Mouse (Mus musculus) testis, adult 2 months (tissue): Measurements from ENCODE around the gene Kifap3. TPM values are rescaled to one million over a fixed set of nuclear protein-coding genes. Genes with fewer than 3 reads are reported as not detected.
"Not testable (repeated sequence)": the region's sequence is repeated elsewhere in the genome, so short reads cannot be mapped to it uniquely, and the experiment has no call there.

Source experiments
- H3K27ac ChIP-seq: fragments of 200-500 bp; 2 replicates; pipeline ENCODE4 v1.5.1; 2012; ENCODE audit warnings: low read depth, low read length; ENCODE audit not compliant: control insufficient read depth, insufficient read depth
- H3K27me3 ChIP-seq: fragments of 200-500 bp; 2 replicates; pipeline ENCODE4 v1.6.1; 2012; ENCODE audit warnings: mild to moderate bottlenecking, low read length, moderate library complexity; ENCODE audit not compliant: control insufficient read depth, insufficient read depth
- H3K36me3 ChIP-seq: fragments of 200-500 bp; 2 replicates; pipeline ENCODE4 v1.6.1; 2012; ENCODE audit warnings: mild to moderate bottlenecking, low read length; ENCODE audit not compliant: control insufficient read depth, insufficient read depth
- H3K4me1 ChIP-seq: fragments of 200-500 bp; 2 replicates; pipeline ENCODE4 v1.6.1; 2012; ENCODE audit warnings: low read length; ENCODE audit not compliant: control insufficient read depth, insufficient read depth
- H3K4me3 ChIP-seq: fragments of 200-500 bp; 2 replicates; pipeline ENCODE4 v1.5.1; 2012; ENCODE audit warnings: low read depth, mild to moderate bottlenecking, low read length, moderate library complexity, mixed read lengths; ENCODE audit not compliant: control insufficient read depth
- CTCF ChIP-seq: fragments of 200-500 bp; IDR thresholded peaks from 2 replicates; pipeline ENCODE4 v1.5.1; 2012; ENCODE audit warnings: low read depth, mild to moderate bottlenecking, inconsistent platforms, low read length, moderate library complexity; ENCODE audit not compliant: control insufficient read depth, insufficient read depth, insufficient replicate concordance
- POLR2A ChIP-seq: fragments of 200-500 bp; IDR thresholded peaks from 2 replicates; pipeline ENCODE4 v1.6.1; 2012; ENCODE audit warnings: low read depth, mild to moderate bottlenecking, inconsistent platforms, low read length, moderate library complexity; ENCODE audit not compliant: control insufficient read depth
- polyA plus RNA-seq: library from polyadenylated mRNA; depleted of rRNA; stranded (reverse); fragments of >200 nt; gene quantifications from 2 replicates; pipeline ENCODE4 v1.2.3, GENCODE M21; 2012; rRNA removed

Gene Kifap3
- 53.3 and 62.6 TPM in 2 replicates for polyA plus RNA-seq

DNA sequence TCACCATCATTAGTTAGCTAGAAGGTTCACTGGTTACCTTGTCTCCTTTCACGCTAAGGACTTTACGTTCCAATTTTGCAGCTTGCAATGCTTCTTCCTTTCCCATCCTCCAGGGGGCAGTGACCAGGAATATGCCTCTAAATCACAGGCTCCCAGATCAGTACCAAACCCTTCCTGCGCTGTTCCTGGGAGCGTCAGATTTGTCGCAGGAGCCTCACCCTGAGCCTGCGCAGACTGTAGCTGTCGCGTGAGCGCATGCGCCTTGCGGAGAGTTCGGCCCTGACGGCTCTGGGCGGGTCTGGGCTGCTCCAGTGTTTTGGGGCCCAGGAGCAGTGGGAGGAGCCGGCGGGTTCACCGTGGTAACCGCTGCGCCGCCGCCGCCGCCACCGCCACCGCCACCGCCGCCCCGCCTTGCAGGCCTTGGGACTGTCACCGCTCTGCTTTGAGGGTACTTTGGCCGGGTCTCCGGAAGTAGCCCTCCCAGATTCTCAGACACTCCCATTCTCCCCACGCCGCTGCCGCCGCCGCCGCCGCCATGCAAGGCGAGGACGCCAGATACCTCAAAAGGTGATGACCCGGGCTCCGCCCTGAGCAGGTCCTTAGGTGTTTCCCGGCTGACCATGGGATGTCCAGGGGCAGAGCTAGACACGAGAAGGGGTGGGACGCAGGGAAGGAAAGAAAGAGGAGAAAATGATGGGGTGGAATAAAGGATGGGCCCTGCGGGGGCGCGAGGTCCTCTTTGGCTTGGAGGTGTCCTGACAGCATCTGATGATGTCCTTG is at the start of gene Kifap3:
Kifap3 (plus strand) TSS at position 248 of the 780 bp plus-strand sequence.
- 0 out of 2 replicates have a peak, but pooled peaks cover 2% of the 10 kb centered on the region for H3K4me1 ChIP-seq
- H3K27me3 ChIP-seq, result no peaks in the 10 kb centered on the region
- H3K4me3 ChIP-seq, result peak within 1 kb of the TSS; percentile 96
- no peaks in the 10 kb centered on the region for H3K36me3 ChIP-seq
- TF ChIP-seq CTCF (peak; percentile 51), POLR2A (peak; percentile 53)
- peak within 1 kb of the TSS; percentile 54 for H3K27ac ChIP-seq

DNA sequence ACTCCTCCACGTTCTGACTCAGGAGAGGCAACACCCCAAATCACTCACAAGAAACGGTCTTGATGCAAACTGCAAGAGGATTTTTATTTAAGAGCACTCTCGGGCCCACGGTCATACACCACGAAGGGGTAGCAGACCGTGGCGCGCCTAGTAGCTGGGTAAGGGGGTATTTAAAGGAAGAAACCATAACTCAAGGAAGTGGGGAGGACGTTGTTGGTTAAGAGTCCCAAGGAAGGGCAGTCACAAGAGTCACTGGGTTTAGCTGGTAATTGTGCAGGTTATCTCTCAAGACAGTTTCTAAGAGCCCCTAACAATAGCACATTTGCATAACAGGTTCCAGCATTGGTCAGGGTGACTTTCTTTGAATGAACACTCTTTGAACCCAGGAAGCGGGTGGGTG is 48.2 kb upstream of the Kifap3 start:
- H3K4me3 ChIP-seq, H3K4me1 ChIP-seq, H3K36me3 ChIP-seq, H3K27me3 ChIP-seq, H3K27ac ChIP-seq: not testable (repeated sequence)

DNA sequence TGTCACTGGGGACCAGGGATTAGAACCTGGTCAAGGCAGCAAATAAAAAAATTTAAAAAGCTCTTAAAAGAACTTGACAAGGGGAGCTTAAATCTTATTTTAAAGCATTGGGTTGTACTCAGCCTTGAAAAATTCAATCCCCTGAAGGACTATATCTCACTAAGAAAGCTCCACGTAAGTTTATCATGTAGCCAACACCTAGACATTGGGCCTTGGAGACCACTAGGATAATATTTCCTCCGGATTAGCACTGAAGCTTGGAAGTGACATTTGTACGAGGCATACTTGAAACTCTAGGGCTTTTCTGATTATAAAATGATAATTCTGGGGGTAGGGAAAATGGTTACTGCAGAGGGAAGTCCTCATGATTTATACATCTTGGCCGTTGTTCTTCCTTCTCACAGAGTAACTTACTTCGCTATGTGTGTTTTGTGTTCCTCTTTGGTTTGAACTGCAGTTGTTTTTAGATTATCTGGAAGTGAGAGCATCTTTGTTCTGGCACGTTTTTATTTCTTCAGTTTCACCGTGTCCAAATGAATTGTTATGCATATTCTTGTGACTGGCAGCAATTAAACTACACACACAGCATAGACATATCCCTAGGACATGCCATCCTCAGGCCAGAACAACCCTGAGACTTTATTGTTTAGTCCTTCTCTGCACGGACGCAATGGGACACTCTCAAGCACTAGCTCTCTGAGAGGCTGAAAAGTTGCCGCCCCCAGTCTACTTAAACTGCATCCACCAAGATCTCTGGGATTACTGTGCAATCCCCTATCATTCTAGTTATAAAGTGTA is 42.7 kb upstream of the Kifap3 start:
- H3K27ac ChIP-seq, result no peak overlapping the region
- H3K4me3 ChIP-seq, result no peak overlapping the region
- no peaks in the 10 kb centered on the region for H3K4me1 ChIP-seq
- TF ChIP-seq CTCF, result no peak
- TF ChIP-seq POLR2A, result no peak
- no peaks in the 10 kb centered on the region for H3K27me3 ChIP-seq
- no peaks in the 10 kb centered on the region for H3K36me3 ChIP-seq

DNA sequence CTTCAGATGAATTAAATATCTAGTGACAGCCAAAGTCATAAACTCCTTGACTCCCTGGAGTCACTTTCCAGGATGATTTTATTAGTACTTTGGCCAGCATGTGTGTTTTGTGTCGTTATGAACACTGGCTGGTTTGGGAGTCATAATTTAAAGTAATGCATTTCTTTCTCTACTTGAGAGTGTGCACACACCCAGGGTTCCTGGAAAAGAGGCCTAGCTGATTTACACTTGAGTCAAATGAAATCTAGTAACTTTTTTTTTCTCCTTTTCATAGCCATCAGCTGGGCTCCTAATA is 42.2 kb upstream of the Kifap3 start:
- no peak for TF ChIP-seq POLR2A
- no peak for TF ChIP-seq CTCF

DNA sequence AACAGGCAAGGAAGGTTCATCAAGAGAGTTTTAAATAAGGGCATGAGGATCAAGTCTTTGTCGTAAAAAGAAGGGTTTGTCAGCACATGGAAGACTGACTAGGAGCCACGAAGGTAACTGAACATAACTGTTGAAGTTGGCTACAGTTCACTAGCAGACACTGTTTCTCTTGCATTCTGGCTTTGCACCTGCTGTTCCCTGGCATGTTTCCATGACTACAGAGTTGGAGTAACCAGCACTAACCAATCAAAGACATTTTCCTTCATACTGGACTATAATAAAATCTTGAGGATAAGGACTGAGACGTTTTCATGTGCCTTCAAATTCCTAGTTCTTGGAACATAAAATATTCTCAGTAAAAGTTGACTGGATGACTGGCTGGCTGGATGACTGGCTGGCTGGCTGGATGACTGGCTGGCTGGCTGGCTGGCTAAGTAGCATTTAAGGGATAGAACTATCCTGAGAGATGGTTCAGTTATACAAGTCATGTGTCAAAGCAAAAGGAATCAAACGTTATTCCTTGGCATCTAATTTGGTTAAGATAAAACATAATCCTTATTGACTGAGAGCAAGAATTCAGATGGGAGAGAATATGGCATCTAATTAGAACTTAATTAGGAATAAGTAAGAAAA is 27.9 kb upstream of the Kifap3 start:
- Histone ChIP-seq H3K4me1 (no peaks in the 10 kb centered on the region), H3K4me3 (no peak overlapping the region), H3K27ac (no peak overlapping the region), H3K27me3 (no peaks in the 10 kb centered on the region), H3K36me3 (no peaks in the 10 kb centered on the region)
- no peak for TF ChIP-seq POLR2A
- no peak for TF ChIP-seq CTCF

More for the DNA sequence above, 42.2 kb upstream of the Kifap3 start:
- H3K4me1 ChIP-seq, result no peaks in the 10 kb centered on the region
- H3K27me3 ChIP-seq, result no peaks in the 10 kb centered on the region
- no peak overlapping the region for H3K27ac ChIP-seq
- no peaks in the 10 kb centered on the region for H3K36me3 ChIP-seq
- H3K4me3 ChIP-seq, result no peak overlapping the region

DNA sequence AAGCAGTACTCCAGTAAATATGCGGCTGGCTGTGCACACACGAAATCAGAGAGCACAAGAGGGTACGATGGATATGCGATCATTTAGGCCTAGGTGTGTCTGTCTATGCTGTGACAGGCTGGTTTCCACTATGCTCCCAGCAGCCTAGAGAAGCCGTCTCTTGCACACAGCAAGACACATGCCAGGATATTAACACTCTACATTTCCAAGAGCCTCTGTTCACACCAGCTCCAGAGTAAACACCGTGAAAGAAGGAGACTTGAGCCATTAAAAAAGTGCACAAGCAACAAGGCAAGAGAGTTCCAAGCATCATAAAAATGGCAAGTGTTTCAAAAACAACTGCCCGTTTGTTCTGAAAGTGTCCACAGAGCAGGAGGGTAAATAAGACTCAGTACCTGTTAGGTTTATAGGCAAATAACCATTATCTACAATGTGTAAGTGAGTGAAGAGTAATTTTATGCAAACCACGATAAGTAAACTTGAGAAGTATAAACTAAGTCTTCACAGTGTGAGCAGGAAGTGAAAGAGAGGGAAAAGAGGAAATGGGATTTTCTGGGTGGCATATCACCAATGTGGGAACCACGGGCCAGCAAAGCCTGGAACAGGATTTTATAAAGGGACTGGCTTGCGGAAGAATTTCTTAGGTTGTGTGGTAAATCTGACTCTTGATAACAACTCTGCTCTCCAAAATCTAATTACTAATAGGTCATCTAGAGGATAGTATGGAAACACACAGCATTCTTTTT is 21.7 kb upstream of the Kifap3 start:
- Histone ChIP-seq H3K27me3 (no peaks in the 10 kb centered on the region), H3K27ac (no peak overlapping the region), H3K36me3 (no peaks in the 10 kb centered on the region), H3K4me3 (no peak overlapping the region), H3K4me1 (no peaks in the 10 kb centered on the region)
- TF ChIP-seq CTCF, result no peak
- no peak for TF ChIP-seq POLR2A

DNA sequence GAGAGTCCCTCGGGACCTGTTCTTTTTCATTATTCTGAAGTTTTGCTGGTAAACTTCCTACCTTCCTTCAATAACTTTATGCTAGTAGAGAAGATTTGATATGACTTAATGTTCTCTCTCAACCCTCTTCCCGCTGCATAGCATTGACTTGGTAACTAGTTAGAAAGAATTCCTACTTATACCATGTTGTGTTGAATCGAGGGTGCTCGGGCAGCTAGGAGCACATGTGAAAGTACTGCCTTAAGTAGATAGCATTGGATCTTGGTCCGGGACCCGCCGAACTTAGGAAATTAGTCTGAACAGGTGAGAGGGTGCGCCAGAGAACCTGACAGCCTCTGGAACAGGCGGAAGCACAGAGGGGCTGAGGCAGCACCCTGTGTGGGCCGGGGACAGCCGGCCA is 4.2 kb downstream of the Kifap3 start:
- not testable (repeated sequence) for H3K4me1 ChIP-seq, H3K27me3 ChIP-seq, H3K36me3 ChIP-seq, H3K27ac ChIP-seq, H3K4me3 ChIP-seq
